Mouse (Mus musculus): ENCODE measurements around the gene 4933405L10Rik. TPM values are rescaled to one million over a fixed set of nuclear protein-coding genes. Genes with fewer than 3 reads are reported as not detected.

Gene 4933405L10Rik
- total RNA-seq, 4 experiments from 2014 or later: not detected

DNA sequence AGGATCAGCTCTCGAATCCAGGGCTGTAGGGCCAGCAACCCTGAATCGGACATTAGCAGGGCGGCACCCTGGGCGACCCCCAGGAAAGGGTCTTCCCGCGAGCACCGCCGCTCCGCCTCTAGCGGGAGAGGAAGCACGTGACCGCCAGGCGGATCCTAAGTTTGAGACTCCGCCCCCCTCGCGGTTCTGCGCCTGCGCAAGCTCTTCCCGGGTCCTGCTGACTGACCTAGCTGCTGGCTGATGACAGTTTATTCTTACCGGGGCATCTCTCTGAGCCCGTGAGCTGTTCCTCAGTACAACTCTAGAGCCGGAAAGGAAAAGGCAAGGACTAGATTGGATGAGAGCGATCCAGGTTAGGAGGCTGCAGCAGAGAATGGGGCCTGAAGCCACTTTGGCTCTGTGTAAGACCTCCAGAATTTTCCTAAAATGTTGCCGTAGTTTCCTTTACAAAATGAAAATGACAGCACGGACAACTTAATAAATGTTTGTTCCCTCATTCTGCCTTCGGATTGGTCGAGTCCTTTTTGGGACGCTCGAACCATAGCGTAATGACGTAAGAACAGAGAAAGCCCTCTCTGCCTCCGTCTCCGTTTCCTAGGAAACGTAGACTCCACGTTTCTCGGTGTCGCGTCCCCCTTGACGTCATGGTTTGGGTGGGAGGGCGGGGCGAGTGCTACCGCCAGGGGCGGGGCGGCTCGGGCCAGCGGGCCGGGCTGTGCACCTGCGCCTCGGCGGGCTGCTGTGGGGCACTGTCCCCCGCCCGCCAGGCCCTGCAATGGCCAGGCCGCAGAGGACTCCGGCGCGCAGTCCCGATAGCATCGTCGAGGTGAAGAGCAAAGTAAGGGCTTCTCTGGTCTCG is 6.3 kb upstream of the 4933405L10Rik start, which contains the start of the genes Acd and Pard6a:
Gene Acd, minus strand, starts transcription at position 137 of the 859 bp plus-strand sequence.
Gene Pard6a, plus strand, starts transcription at position 183 of the 859 bp plus-strand sequence.
- peak; percentile 94 to 95 for DNase-seq (ENCODE audit: low spot score in 2 of 2)

DNA sequence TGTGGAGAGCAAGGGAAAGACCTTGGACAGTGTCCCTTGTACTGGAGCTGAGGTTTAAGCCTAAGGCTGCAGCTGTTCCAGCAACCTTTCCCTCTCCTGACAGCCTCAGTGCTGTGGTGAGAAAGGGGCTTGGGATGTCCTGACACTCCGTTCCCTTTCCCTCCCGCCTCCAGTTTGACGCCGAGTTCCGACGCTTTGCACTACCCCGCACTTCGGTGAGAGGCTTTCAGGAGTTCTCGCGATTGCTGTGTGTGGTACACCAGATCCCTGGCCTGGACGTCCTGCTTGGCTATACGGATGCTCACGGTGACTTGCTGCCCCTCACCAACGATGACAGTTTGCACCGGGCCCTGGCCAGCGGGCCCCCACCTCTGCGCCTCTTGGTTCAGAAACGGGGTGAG is 5.5 kb upstream of the 4933405L10Rik start:
- DNase-seq (ENCODE audit: low spot score in 2 of 2): no peak

DNA sequence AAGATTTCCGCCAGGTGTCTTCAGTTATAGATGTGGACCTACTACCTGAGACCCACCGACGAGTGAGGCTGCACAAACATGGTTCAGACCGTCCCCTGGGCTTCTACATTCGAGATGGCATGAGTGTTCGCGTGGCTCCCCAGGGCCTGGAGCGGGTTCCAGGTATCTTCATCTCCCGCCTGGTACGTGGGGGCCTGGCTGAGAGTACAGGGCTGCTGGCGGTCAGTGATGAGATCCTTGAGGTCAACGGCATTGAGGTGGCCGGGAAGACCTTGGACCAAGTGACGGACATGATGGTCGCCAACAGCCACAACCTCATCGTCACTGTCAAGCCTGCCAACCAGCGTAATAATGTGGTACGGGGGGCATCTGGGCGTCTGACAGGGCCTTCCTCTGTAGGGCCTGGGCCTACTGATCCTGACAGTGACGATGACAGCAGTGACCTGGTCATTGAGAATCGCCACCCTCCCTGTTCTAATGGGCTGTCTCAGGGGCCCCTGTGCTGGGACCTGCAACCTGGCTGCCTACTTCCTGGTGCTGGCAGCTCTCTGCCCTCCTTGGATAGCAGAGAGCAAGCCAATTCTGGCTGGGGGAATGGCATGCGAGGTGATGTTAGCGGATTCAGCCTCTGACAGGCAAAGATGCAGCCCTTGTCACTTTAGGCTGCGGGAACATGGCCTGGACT is 4.6 kb upstream of the 4933405L10Rik start:
- DNase-seq (ENCODE audit: low spot score in 2 of 2): no peak

DNA sequence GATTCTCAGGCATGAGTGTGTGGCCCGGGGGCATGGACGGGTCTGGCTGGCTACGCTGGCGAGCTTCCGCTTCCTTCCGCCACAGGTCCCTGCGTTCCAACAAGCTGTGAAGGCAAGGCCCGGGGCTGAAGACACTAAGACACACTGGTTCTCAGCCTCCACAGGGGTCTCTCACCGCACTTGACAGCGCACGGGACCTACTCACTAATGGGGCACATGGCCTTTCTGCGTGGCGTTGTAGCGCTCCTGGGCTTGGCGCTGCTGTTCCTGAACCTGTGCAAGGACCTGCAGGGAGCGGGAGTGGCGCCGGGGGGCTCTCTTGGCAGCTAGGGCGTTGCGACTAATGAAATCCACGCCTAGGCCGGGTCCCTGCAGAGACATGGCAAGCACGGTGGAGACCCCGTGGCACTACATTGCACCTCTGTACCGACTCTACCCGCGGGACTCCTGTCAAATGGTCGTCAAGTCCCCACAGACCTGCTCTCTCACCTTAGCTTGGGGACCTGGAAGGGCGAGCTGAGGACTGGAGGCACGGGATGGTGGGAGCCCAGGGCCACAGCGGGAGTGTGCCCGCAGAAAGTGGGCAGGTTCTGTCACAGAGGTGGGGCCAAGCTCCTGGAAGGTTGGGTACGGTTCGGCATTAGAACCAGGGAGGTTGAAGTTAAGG is 3.2 kb upstream of the 4933405L10Rik start:
- no peak for DNase-seq (ENCODE audit: low spot score in 2 of 2)

DNA sequence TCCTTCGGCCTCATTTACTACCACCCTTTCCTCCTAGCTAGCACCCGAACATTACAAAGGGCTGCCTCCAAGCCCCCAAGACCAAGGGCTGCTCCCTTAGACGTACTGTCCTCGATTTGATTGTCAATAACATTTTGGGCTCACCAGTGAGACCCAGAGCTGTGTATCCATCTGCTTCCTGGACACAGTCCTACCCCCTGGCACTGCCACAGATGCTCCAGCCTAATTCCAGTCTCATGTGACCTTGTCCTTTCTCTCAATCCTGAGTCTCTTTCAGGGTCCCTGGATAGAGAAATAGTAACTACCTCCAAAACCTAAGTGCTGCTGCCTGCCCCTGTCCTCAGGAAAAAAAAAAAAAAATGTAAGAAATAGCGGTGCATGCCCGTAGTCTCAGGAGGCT is 2.5 kb upstream of the 4933405L10Rik start:
- no peak for DNase-seq (ENCODE audit: low spot score in 2 of 2)

DNA sequence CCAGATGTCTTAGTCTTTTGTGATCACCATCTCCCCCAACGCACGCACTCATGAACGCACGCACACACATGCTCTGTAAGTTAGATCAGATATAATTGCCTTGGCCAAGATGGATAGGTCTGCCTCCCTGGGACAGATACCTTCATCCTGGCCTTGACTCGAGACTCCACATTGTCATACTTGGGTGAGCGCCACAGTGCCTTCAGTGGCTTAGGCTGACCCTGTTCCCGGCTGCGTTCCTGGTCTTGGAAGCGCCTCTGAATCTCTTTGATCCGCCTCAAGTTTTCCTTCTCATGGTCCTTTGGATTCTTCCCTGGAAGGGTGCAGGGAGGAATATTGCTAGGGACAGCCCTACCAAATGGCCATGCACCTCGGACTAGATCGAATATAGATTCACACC is 1.0 kb upstream of the 4933405L10Rik start:
- DNase-seq (ENCODE audit: low spot score in 2 of 2): no peak

DNA sequence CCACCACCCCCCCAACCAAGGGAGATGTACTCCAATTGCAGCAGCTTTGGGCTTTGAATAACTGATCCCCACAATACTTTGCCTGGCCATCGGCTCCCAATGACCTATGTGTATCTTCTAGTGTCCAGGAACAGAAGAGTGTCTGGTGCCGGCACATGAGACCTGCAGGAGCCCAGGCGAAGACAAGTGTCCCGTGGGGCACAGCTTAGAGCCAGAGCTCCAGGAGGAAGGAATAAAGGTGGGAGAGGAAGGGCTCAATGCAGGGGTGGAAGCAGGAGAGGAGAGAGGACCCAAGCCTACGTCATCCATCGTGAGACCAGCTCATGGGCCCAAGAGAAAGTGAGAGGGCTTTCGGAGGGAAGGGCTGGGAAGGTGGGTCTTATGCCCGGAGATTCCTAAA is 1.2 kb downstream of the 4933405L10Rik start:
- DNase-seq (ENCODE audit: low spot score in 2 of 2): no peak

DNA sequence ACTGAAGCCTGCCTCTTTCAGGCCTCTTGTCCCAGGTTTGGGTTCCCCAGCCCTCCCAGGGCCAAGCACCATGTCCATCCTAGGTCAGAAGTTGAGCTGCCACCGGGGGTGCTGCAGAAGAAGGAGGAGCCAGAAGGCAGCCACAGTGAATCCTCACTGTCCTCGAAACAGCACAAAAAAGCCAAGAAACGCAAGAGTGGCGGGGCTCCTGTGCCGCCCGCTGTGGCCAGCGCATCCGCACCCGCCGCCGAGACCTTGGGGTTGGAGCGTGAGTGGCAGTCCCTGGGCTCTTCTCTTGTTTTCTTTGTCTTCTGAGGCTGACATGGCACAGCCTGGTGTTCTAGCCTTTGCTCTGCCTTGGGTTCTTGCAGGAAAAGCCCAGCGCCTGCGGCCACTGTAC is 1.9 kb downstream of the 4933405L10Rik start:
- no peak for DNase-seq (ENCODE audit: low spot score in 2 of 2)

DNA sequence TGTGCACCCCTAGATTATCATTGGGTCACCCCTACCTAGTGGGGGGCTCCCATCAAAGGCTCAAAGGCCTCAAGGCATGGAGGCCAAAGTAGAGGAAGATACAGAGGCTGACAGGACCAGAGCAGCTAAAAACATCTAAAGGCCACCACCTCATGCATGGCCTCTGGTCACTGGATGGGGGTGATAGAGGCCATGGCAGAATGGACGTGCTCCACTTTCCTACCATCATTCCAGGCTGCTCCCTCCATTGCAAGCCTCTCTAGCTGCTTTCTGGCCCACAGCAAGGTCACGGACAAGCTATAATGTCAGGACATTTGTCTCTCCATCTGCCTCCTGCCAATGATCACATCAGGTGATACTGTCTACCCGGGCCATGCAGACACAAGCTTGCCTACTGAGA is 4.8 kb downstream of the 4933405L10Rik start:
- no peak for DNase-seq (ENCODE audit: low spot score in 2 of 2)

DNA sequence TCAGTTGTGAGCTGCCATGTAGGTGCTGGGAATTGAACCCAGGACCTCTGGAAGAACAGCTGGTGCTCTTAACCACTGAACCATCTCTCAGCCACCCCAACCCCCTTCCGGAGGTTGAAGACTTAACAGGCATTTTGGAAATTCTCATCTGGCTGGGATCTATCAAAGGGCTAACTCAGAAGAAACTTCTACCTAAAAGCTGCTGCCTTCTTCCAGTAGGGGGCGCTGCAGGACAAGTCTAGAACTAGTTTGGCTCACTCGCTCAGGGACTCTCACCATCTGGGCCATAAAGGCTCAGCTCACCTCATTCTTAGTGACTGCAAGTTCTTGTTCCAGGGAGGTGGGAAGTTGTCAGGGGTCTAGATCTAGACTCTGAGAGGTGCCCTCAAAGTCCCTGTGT is 6.7 kb downstream of the 4933405L10Rik start:
- DNase-seq (ENCODE audit: low spot score in 2 of 2): peak; percentile 73 to 77

DNA sequence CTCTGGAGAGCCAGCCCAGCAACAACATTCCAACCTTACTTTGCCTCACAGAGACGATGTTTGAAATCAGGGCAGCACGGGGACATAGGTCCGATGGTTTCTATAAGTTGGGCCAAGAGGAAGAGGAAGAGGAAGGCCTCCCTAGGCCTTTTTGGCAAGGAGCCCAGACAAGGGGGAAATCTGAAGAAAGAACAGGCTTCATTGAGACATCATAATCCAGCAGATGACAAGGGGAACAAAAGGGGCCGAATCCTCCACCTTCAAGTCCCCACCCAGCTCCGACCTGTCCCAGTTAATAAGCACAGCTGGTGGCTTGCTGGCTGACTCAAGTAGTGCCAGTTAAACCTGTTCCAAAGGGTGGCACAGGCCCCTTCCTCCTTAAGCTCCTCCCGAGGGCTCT is 7.6 kb downstream of the 4933405L10Rik start:
- DNase-seq (ENCODE audit: low spot score in 2 of 2): no peak

DNA sequence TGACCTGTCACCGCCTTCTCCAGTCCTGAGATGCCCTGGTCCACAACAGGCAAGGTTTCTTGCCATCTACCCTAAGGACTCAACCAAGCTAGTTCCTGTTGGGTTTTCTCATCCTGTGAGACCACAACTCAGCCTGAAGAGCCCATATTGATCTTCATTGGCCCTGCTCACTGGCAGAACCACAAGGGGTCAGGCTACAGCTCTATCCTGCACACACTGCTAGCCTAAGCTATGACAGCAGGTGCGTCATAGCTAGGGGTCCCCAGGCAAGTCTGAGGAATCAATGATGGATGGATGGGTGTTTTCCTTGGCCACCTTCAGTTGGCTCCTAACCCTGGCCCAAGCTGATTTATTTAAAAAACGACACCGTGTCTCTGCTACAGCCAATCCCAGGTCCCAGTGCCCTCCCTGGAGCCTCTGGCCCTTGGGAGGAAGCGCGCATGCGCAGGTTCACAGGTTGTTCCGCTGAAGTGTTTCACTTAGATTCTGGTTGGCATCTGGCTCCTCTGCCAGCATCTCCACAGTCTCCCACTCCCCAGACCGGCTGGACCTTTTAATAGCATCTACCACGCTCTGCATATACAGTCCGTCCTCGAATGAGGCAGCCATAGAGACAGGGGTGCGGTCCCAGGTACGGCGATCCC is 9.0 kb downstream of the 4933405L10Rik start:
- no peak for DNase-seq (ENCODE audit: low spot score in 2 of 2)

DNA sequence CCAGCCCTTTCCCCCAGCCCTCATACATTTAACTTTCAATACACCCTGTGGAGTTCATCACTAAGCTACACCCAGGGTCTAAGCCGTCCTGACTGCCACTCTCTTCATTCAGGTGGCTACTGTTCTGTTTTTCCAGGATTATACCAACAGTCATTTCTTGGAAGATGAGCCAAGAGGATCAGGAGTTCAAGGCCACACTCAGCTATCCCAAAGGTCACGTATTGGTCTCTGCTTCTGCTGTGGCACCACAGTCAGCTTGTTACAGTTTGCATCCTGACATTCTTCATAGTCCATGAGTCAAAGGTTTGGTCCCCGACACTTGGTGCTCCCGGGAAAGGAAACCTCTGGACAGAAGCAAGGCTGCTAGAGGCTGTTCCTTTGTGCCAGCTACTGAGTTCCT is 12.2 kb downstream of the 4933405L10Rik start:
- DNase-seq (ENCODE audit: low spot score in 2 of 2): no peak

DNA sequence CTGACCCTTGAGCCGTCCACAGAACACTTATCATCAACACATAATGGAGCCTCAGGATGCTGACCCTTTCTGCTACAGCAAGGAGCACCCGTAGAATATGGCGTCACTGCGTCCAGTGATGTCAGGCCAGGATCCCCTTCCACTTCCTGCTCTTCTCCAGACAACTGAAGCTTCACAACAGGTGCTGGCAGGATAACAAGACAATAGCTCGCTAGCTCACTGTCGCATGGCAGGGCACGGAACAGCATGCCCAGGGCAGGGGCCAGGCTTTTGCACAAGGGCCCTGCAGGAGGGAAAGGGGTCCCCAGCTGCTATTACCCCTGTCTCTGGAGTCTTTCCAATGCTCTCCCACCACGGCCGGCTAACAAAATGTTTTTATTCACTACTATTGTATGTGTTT is 15.4 kb downstream of the 4933405L10Rik start:
- DNase-seq (ENCODE audit: low spot score in 2 of 2): no peak

DNA sequence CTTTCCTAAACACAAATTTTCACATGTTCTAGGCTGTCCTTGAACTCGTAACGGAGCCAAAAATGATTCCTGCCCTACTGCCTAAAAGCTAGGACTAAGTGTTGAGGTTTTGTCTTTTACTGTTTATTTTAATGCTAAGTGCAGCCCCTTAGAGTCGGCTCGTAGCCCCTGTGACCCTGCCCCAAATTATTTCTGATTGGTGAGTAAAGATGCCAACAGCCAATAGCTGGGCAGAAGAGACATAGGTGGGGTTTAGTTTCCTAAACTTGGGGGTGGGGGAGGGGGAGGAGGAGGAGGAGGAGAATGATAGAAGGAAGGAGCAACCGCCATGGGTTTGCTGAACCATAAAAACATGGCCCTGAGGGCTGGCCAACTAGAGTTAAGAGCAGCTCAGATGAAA is 18.3 kb downstream of the 4933405L10Rik start:
- DNase-seq (ENCODE audit: low spot score in 2 of 2): no peak

DNA sequence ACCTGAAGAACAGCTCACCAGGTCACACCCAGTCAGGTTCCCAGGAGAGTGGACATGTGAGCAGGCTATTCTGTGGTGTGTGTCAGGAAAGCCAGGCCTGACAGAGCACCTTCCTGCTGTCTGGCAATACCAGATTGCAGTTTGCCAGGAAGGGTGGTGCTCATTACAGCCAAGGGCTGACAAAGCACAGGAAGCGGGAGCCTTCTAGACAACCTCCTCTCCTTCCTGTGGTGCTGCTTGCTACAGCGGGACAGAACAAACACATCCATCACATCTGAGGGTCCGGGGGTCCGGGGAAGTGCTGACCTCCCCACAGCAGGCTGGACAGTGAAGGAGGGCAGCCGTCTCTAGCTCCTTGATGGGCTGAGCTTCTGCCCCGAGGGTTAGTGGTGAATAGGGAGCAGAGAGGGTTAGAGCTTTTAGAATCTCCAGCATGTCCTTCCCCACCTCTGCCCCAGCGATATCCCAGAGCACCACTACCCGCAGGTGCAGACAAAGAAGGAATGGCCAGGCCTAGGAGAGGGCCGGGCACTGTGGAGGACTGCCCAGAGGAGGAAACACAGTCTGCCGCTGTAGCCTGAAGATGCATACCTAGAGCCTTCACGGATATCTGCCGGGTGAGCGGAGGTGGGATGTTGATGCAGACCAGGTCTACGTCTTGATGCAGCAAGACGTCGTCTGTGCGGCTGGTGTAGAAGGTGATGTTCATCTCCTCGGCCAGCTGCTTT is 20.1 kb downstream of the 4933405L10Rik start:
- no peak for DNase-seq (ENCODE audit: low spot score in 2 of 2)

DNA sequence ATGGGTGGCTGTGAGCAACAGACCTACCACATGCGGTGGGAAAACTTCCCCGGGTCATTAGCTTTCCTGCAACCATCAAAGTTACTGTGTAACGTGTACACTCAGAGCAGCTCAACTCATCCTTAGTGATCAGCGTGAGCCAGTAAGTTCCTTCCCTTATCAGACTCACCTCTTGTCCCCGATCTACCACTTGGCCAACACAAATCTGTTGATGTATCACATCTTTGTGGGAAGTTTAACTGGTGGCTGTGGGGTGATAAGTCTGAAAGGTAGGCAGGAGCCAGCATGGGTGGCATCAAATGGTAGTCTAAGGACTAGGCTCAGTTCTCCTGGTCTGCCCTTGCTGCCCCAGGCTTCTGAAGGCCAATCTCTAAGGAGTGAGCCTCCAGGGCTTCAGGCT is 24.7 kb downstream of the 4933405L10Rik start:
- DNase-seq (ENCODE audit: low spot score in 2 of 2): no peak

DNA sequence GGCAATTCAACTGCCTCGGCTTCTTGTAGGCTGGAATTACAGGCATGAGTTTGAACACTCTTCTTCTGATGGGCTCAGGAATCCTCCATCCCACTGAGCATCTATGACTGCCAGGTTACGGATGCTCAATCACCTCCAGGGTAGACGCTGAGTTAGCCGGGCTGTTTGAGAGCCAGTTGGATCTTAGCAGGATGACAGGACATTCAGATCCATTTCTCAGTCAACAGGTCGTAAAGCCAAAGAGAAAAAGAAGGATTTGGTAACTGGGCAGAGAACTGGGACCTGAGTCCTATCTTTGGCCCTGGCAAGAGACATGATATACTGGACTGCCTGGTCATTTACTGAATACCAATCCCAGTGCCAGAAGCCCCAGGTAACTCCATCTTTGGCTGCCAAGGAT is 31.8 kb downstream of the 4933405L10Rik start:
- DNase-seq (ENCODE audit: low spot score in 2 of 2): peak; percentile 19 to 26

DNA sequence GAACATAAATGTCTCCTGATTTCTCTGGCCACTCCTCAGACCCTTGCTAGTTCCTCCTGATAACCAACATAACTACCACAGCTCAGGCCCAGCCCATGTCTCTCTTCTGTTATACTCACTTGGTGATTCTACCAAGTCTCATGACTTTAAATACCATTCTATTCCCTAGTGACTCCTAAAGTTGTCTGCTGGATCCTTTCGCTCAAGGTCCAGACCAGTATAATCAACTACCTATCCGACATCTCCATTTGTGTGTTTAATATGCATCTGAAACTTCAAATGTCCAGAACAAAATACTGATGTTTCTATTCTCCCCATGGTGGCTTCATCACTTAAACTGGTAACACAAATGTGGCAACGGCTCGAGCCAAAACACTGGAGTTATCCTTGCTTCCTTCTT is 35.8 kb downstream of the 4933405L10Rik start:
- no peak for DNase-seq (ENCODE audit: low spot score in 2 of 2)

DNA sequence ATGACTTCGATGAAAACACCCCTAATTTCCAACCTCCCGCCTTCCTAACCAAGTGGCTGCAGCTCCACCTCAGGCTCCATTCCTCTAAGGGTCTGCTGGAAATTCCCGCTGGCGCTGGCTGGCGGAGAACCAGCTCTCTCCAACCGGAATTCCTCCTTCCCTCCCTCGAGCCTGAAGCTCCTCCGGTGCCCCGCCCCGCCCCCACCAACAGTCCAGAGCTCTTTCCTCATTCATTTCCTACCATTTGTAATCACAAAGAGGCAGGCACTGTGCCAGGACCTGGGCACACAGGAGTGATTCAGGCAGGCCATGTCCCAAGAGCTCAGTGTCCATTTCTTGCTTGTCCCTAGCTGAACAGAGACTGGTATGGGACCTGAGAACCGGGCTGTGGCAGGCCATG is 43.2 kb downstream of the 4933405L10Rik start:
- peak in 1 of 2 experiments; percentile 15 for DNase-seq (ENCODE audit: low spot score in 2 of 2)

DNA sequence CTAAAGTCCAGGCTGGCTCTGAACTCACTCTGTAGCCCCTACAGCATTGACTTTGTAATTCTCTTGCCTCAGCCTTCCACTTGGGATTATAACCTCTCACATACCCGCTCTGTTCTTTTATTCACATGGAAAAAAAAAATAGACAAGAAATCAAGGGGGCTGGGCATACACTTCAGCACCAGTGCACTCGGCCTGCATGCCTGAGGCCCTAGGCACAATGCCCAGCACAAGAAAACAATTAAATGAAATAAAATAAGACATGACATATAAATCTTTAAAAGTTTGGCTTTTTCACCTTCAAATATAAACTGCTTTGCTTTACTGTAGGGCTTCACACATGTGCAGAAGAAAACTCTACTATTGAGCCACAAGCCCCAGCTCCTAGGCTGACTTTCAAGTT is 46.5 kb downstream of the 4933405L10Rik start:
- no peak for DNase-seq (ENCODE audit: low spot score in 2 of 2)

Data from gastrocnemius, adult 8-10 months (tissue).